Mouse (Mus musculus): ENCODE results near the gene Plekhm1.
A peak's percentile ranks its signal among the peaks of the same experiment; 100 is the strongest.

Gene Plekhm1

GRCm38 (mm10) chr11:103344494-103345332 is 67.8 kb downstream of the Plekhm1 start:
- peaks cover 30% of the 10 kb centered on the region for H3K27me3 ChIP-seq (ENCODE audit: insufficient read depth, low read length)
- H3K36me3 ChIP-seq (ENCODE audit: insufficient read depth, low read length): no peaks in the 10 kb centered on the region
- H3K9me3 ChIP-seq (ENCODE audit: low read length): peaks cover 45% of the 10 kb centered on the region
- TF ChIP-seq NANOG (IDR thresholded peaks at IDR 0.05; ENCODE audit: borderline replicate concordance, low read length) (no peak), CTCF (conservative IDR thresholded peaks at IDR 0.05; ENCODE audit: low read length) (no peak), POU5F1 (IDR thresholded peaks at IDR 0.05; ENCODE audit: borderline replicate concordance, low read length) (no peak)
- H3K4me1 ChIP-seq (replicated peaks; ENCODE audit: low read depth, low read length): peaks cover 44% of the 10 kb centered on the region
- H3K4me3 ChIP-seq (replicated peaks; ENCODE audit: low read length): peak overlapping the region; percentile 54

GRCm38 (mm10) chr11:103343881-103344280 is 68.6 kb downstream of the Plekhm1 start:
- no peak for TF ChIP-seq NANOG (IDR thresholded peaks at IDR 0.05; ENCODE audit: borderline replicate concordance, low read length)
- no peak for TF ChIP-seq POU5F1 (IDR thresholded peaks at IDR 0.05; ENCODE audit: borderline replicate concordance, low read length)
- no peak for TF ChIP-seq CTCF (conservative IDR thresholded peaks at IDR 0.05; ENCODE audit: low read length)
- Histone ChIP-seq H3K4me3 (replicated peaks; ENCODE audit: low read length) (peak overlapping the region; percentile 54; the same call in 1 of the 2 replicates), H3K9me3 (ENCODE audit: low read length) (peaks cover 36% of the 10 kb centered on the region), H3K27me3 (ENCODE audit: insufficient read depth, low read length) (peaks cover 37% of the 10 kb centered on the region), H3K36me3 (ENCODE audit: insufficient read depth, low read length) (no peaks in the 10 kb centered on the region), H3K4me1 (replicated peaks; ENCODE audit: low read depth, low read length) (peaks cover 52% of the 10 kb centered on the region)

- no peaks in the 10 kb centered on the region for H3K36me3 ChIP-seq (ENCODE audit: insufficient read depth, low read length)
- H3K4me3 ChIP-seq (replicated peaks; ENCODE audit: low read length): no peak overlapping the region
- peaks cover 61% of the 10 kb centered on the region for H3K4me1 ChIP-seq (replicated peaks; ENCODE audit: low read depth, low read length)
- no peak for TF ChIP-seq NANOG (IDR thresholded peaks at IDR 0.05; ENCODE audit: borderline replicate concordance, low read length)
- TF ChIP-seq CTCF (conservative IDR thresholded peaks at IDR 0.05; ENCODE audit: low read length): no peak
- TF ChIP-seq POU5F1 (IDR thresholded peaks at IDR 0.05; ENCODE audit: borderline replicate concordance, low read length): no peak
- H3K27me3 ChIP-seq (ENCODE audit: insufficient read depth, low read length): peaks cover 40% of the 10 kb centered on the region
- peaks cover 28% of the 10 kb centered on the region for H3K9me3 ChIP-seq (ENCODE audit: low read length)
These were observed 69.4 kb downstream of the Plekhm1 start for GRCm38 (mm10) chr11:103343063-103343462.

GRCm38 (mm10) chr11:103340677-103341076 is 71.8 kb downstream of the Plekhm1 start:
- Histone ChIP-seq H3K9me3 (ENCODE audit: low read length) (peaks cover 4% of the 10 kb centered on the region), H3K27me3 (ENCODE audit: insufficient read depth, low read length) (peaks cover 37% of the 10 kb centered on the region), H3K4me3 (replicated peaks; ENCODE audit: low read length) (peak overlapping the region; percentile 68), H3K36me3 (ENCODE audit: insufficient read depth, low read length) (no peaks in the 10 kb centered on the region), H3K4me1 (replicated peaks; ENCODE audit: low read depth, low read length) (peaks cover 68% of the 10 kb centered on the region)
- TF ChIP-seq CTCF (conservative IDR thresholded peaks at IDR 0.05; ENCODE audit: low read length) (no peak), NANOG (IDR thresholded peaks at IDR 0.05; ENCODE audit: borderline replicate concordance, low read length) (peak; percentile 22; the same call in 1 of the 2 replicates)

GRCm38 (mm10) chr11:103340130-103340529 is 72.4 kb downstream of the Plekhm1 start:
- peaks cover 34% of the 10 kb centered on the region for H3K27me3 ChIP-seq (ENCODE audit: insufficient read depth, low read length)
- H3K36me3 ChIP-seq (ENCODE audit: insufficient read depth, low read length): no peaks in the 10 kb centered on the region
- peaks cover 66% of the 10 kb centered on the region for H3K4me1 ChIP-seq (replicated peaks; ENCODE audit: low read depth, low read length)
- no peaks in the 10 kb centered on the region for H3K9me3 ChIP-seq (ENCODE audit: low read length)
- H3K4me3 ChIP-seq (replicated peaks; ENCODE audit: low read length): peak overlapping the region; percentile 68
- no peak for TF ChIP-seq NANOG (IDR thresholded peaks at IDR 0.05; ENCODE audit: borderline replicate concordance, low read length)
- no peak for TF ChIP-seq POU5F1 (IDR thresholded peaks at IDR 0.05; ENCODE audit: borderline replicate concordance, low read length)
- TF ChIP-seq CTCF (conservative IDR thresholded peaks at IDR 0.05; ENCODE audit: low read length): no peak

- TF ChIP-seq CTCF (conservative IDR thresholded peaks at IDR 0.05; ENCODE audit: low read length) (no peak), POU5F1 (IDR thresholded peaks at IDR 0.05; ENCODE audit: borderline replicate concordance, low read length) (no peak), NANOG (IDR thresholded peaks at IDR 0.05; ENCODE audit: borderline replicate concordance, low read length) (no peak)
- Histone ChIP-seq H3K27me3 (ENCODE audit: insufficient read depth, low read length) (peaks cover 34% of the 10 kb centered on the region), H3K9me3 (ENCODE audit: low read length) (peaks cover 6% of the 10 kb centered on the region), H3K36me3 (ENCODE audit: insufficient read depth, low read length) (no peaks in the 10 kb centered on the region), H3K4me3 (replicated peaks; ENCODE audit: low read length) (peak overlapping the region; percentile 68), H3K4me1 (replicated peaks; ENCODE audit: low read depth, low read length) (peaks cover 60% of the 10 kb centered on the region)
These were observed 72.9 kb downstream of the Plekhm1 start for GRCm38 (mm10) chr11:103339414-103340119.

- no peak for TF ChIP-seq POU5F1 (IDR thresholded peaks at IDR 0.05; ENCODE audit: borderline replicate concordance, low read length)
- no peak for TF ChIP-seq CTCF (conservative IDR thresholded peaks at IDR 0.05; ENCODE audit: low read length)
- TF ChIP-seq NANOG (IDR thresholded peaks at IDR 0.05; ENCODE audit: borderline replicate concordance, low read length): no peak
- peaks cover 13% of the 10 kb centered on the region for H3K9me3 ChIP-seq (ENCODE audit: low read length)
- H3K27me3 ChIP-seq (ENCODE audit: insufficient read depth, low read length): peaks cover 37% of the 10 kb centered on the region
- peaks cover 57% of the 10 kb centered on the region for H3K4me1 ChIP-seq (replicated peaks; ENCODE audit: low read depth, low read length)
- H3K4me3 ChIP-seq (replicated peaks; ENCODE audit: low read length): no peak overlapping the region
- no peaks in the 10 kb centered on the region for H3K36me3 ChIP-seq (ENCODE audit: insufficient read depth, low read length)
These were observed 73.8 kb downstream of the Plekhm1 start for GRCm38 (mm10) chr11:103338671-103339070.

GRCm38 (mm10) chr11:103338119-103338518 is 74.4 kb downstream of the Plekhm1 start:
- Histone ChIP-seq H3K36me3 (ENCODE audit: insufficient read depth, low read length) (no peaks in the 10 kb centered on the region), H3K4me1 (replicated peaks; ENCODE audit: low read depth, low read length) (peaks cover 62% of the 10 kb centered on the region), H3K27me3 (ENCODE audit: insufficient read depth, low read length) (peaks cover 37% of the 10 kb centered on the region), H3K4me3 (replicated peaks; ENCODE audit: low read length) (no peak overlapping the region), H3K9me3 (ENCODE audit: low read length) (peaks cover 13% of the 10 kb centered on the region)
- TF ChIP-seq POU5F1 (IDR thresholded peaks at IDR 0.05; ENCODE audit: borderline replicate concordance, low read length): no peak
- no peak for TF ChIP-seq NANOG (IDR thresholded peaks at IDR 0.05; ENCODE audit: borderline replicate concordance, low read length)
- TF ChIP-seq CTCF (conservative IDR thresholded peaks at IDR 0.05; ENCODE audit: low read length): no peak

All from E14TG2a.4 (cell line).